Mouse (Mus musculus) kidney, embryonic 14.5 days (tissue): Measurements from ENCODE around the gene Ear6. TPM values are rescaled to one million over a fixed set of nuclear protein-coding genes. Genes with fewer than 3 reads are reported as not detected.

ENCODE experiments used
- ATAC-seq: fragments of 200-750 bp; cut with Nextera tagmentation; 2 replicates; pipeline ENCODE4 v1.8.0; 2017; ENCODE audit warnings: moderate number of reproducible peaks, mild to moderate bottlenecking, moderate TSS enrichment, moderate library complexity; ENCODE audit not compliant: low FRiP score, low TSS enrichment
- H3K27ac ChIP-seq: fragments of 300-500 bp; sonication (generic); 2 replicates; pipeline ENCODE4 v1.5.1; 2014; ENCODE audit warnings: low read depth, mild to moderate bottlenecking, low read length, moderate library complexity, mixed read lengths
- H3K27me3 ChIP-seq: fragments of 300-500 bp; sonication (generic); 2 replicates; pipeline ENCODE4 v1.6.1; 2014; ENCODE audit warnings: mild to moderate bottlenecking, low read length; ENCODE audit not compliant: control insufficient read depth, insufficient read depth
- H3K36me3 ChIP-seq: fragments of 300-500 bp; sonication (generic); 2 replicates; pipeline ENCODE4 v1.6.1; 2014; ENCODE audit warnings: low read length, mixed read lengths; ENCODE audit not compliant: control insufficient read depth, insufficient read depth
- H3K4me1 ChIP-seq: fragments of 300-500 bp; sonication (generic); 2 replicates; pipeline ENCODE4 v1.6.1; 2014; ENCODE audit warnings: low read length, mixed read lengths; ENCODE audit not compliant: control insufficient read depth, insufficient read depth
- H3K4me2 ChIP-seq: fragments of 300-500 bp; sonication (generic); replicated peaks from 2 replicates; pipeline ENCODE4 v1.6.1; 2014; ENCODE audit warnings: low read depth, mild to moderate bottlenecking, low read length
- H3K4me3 ChIP-seq: fragments of 300-500 bp; sonication (generic); 2 replicates; pipeline ENCODE4 v1.5.1; 2014; ENCODE audit warnings: mild to moderate bottlenecking, low read length
- H3K9ac ChIP-seq: fragments of 300-500 bp; sonication (generic); 2 replicates; pipeline ENCODE4 v1.6.1; 2014; ENCODE audit warnings: low read depth, mild to moderate bottlenecking, low read length, moderate library complexity
- H3K9me3 ChIP-seq: fragments of 300-500 bp; sonication (generic); 2 replicates; pipeline ENCODE4 v1.6.1; 2016; ENCODE audit warnings: low read length; ENCODE audit not compliant: control insufficient read depth
- WGBS: fragments of 180-500 bp; shearing (Covaris S2); extraction: QIAGEN DNeasy Blood & Tissue Kit; methylation state at CpG from one replicate; pipeline ENCODE4 v1.1.7; 2014; 5-methylcytosine and 5-hydroxymethylcytosine counted together
- microRNA-seq: library from miRNA; unstranded; fragments of <30 nt; microRNA quantifications from one replicate; pipeline ENCODE4, GENCODE M21; 2016
- polyA plus RNA-seq: library from polyadenylated mRNA; unstranded; fragments of >200 nt; fragmentation: Nextera tagmentation; extraction: Ambion mirVana; gene quantifications from 2 replicates; pipeline ENCODE4 v1.2.1, GENCODE M21; 2014

Ear6 gene
- polyA plus RNA-seq, 1 experiment from 2014 or later: not detected

DNA sequence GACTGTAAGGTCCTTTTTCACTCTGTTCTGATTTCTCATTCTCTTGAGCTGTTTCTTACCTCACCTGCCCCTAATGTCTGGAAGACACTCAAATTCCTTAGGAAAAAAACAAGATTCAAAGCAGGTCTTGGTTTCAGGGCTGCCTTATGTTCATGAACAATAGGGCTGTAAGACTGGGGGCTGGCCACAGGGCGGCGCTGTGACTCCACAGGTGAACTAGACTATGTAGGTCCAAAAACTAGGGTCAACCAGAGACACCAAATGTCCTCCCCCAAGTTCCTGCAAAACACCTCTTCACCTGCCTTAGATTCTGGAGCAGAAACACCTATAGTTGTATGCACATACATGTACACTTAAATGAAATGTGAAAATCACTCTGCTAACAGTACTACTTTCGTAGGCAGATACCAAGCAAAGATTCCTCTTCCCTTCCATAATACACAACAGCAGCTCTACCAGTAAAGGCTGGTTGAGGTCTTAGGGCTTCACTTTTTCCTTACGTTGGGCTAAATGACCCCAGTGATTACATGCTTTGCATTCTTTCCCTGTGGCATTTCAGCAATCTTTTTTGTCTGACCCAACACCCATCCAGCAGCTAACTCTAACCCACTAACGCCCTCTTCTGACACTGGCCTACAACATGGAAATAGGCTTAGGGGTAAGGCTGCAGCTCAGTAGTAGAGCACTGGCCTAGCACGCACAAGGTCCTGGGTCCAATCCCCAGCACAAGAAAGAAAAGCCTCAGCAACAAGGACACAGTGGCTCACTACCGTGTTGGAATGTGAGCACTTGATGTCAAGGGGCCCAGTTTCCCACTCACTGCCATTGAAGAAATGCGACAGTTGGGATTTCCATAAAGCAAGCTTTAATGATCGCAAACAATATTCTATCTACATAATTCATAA is 49.6 kb downstream of the Ear6 start:
- Histone ChIP-seq H3K9ac (no peak overlapping the region), H3K27me3 (no peaks in the 10 kb centered on the region), H3K4me1 (no peaks in the 10 kb centered on the region), H3K36me3 (no peaks in the 10 kb centered on the region), H3K4me3 (no peak overlapping the region), H3K4me2 (no peak overlapping the region), H3K9me3 (no peaks in the 10 kb centered on the region), H3K27ac (no peak overlapping the region)
- ATAC-seq: peak; percentile 68; the same call in 1 of the 2 replicates
- 57% methylated on average over 9 of the region's 9 CpGs for WGBS

DNA sequence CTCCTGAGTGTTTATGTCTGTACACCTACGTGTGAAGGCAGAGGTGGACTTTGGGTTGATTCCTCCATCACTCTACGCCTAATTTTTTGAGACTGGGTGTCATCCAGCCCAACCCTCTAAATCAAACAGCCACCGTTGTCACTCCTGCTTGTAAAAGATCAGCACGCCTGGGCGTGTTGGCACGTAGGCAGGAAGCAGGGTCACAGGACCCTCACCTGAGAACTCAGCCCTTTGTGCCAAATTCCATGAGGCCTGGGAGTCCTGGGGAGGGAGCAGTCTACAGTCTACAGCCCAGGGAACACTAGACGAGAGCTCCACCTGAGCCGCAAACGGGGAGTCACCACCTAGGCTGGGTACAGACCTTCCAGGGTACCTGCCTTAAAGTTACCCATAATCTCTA is 50.3 kb downstream of the Ear6 start:
- 0 out of 2 replicates have a peak, but pooled peaks have one; percentile 29 for ATAC-seq
- no peak overlapping the region for H3K9ac ChIP-seq

More for the DNA sequence above, 50.3 kb downstream of the Ear6 start:
- no peaks in the 10 kb centered on the region for H3K36me3 ChIP-seq
- H3K27ac ChIP-seq: no peak overlapping the region
- H3K4me2 ChIP-seq: no peak overlapping the region
- WGBS: 82% methylated on average over 9 of the region's 9 CpGs
- no peak overlapping the region for H3K4me3 ChIP-seq
- H3K27me3 ChIP-seq: 0 out of 2 replicates have a peak, but pooled peaks cover 2% of the 10 kb centered on the region
- H3K4me1 ChIP-seq: no peaks in the 10 kb centered on the region
- H3K9me3 ChIP-seq: no peaks in the 10 kb centered on the region

Small RNAs within 50 kb of the gene (microRNA-seq; reads per million reads assigned to microRNA genes)
- gene Gm27375: not detected

Other genes starting within 250 kb of the Ear6 start
- not detected in 2 replicates for gene Gm17078, start 242.4 kb upstream of the Ear6 start, polyA plus RNA-seq
- not detected in 2 replicates for gene Gm4181, start 218.0 kb upstream of the Ear6 start, polyA plus RNA-seq
- not detected in 2 replicates for gene Gm17079, start 158.2 kb upstream of the Ear6 start, polyA plus RNA-seq
- gene Gm5800, start 136.5 kb upstream of the Ear6 start, polyA plus RNA-seq: not detected in 2 replicates
- gene Ang4, start 80.1 kb upstream of the Ear6 start, polyA plus RNA-seq: not detected in 2 replicates
- gene AY358078, start 53.7 kb upstream of the Ear6 start, polyA plus RNA-seq: not detected in 2 replicates
- gene Mettl17, start 31.1 kb downstream of the Ear6 start, polyA plus RNA-seq: 42.3 and 56.6 TPM in 2 replicates
- 0.18 and 0.33 TPM in 2 replicates for gene Slc39a2, start 39.2 kb downstream of the Ear6 start, polyA plus RNA-seq
- 13.0 and 13.7 TPM in 2 replicates for gene Ndrg2, start 60.5 kb downstream of the Ear6 start, polyA plus RNA-seq
- not detected in 2 replicates for gene Tppp2, start 64.7 kb downstream of the Ear6 start, polyA plus RNA-seq
- gene Rnase13, start 69.1 kb downstream of the Ear6 start, polyA plus RNA-seq: not detected in 2 replicates
- gene Arhgef40, start 131.0 kb downstream of the Ear6 start, polyA plus RNA-seq: 72.4 and 74.9 TPM in 2 replicates
- 0.57 and 1.1 TPM in 2 replicates for gene Tmem253, start 162.0 kb downstream of the Ear6 start, polyA plus RNA-seq
- gene Zfp219, start 167.0 kb downstream of the Ear6 start, polyA plus RNA-seq: 44.5 and 45.5 TPM in 2 replicates
- not detected in 2 replicates for gene Olfr221, start 188.8 kb downstream of the Ear6 start, polyA plus RNA-seq